Mouse (Mus musculus): Measurements from ENCODE around the gene Gm10563. TPM values are rescaled to one million over a fixed set of nuclear protein-coding genes. Genes with fewer than 3 reads are reported as not detected.
"Not testable (repeated sequence)": the region's sequence is repeated elsewhere in the genome, so short reads cannot be mapped to it uniquely, and the experiment has no call there.

The Gm10563 gene
- polyA plus RNA-seq (2014; fragmentation: Nextera tagmentation; extraction: Ambion mirVana) = not detected in 2 replicates

DNA sequence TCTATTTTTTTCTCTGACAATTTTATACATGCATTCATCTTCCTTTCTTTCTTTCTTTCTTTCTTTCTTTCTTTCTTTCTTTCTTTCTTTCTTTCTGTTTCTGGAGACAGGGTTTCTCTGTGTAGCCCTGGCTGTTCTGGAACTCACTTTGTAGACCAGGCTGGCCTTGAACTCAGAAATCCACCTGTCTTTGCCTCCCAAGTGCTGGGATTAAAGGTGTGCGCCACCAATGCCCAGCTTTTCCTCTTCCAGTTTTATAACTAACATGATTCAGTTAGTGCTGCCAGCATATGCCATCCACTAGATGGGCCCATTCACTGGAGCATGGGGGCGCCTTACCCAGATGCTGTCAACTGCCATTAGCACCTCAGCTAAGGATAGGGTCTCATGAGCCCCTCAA lies at the start of gene Gm10563:
Gene Gm10563 (minus strand): TSS at position 101 of the 400 bp plus-strand sequence.
- not testable (repeated sequence) for H3K9me3 ChIP-seq (ENCODE audit: control insufficient read depth, low read length); ATAC-seq (ENCODE audit: low read depth); H3K27ac ChIP-seq (ENCODE audit: low read depth, low read length); H3K9ac ChIP-seq (replicated peaks; ENCODE audit: low read depth, low read length); H3K4me2 ChIP-seq (ENCODE audit: low read depth, low read length); H3K4me1 ChIP-seq (ENCODE audit: control insufficient read depth, insufficient read depth, low read length); H3K27me3 ChIP-seq (ENCODE audit: control insufficient read depth, insufficient read depth, low read length); H3K4me3 ChIP-seq (ENCODE audit: low read depth, low read length)
- 99% methylated on average over 2 of the region's 2 CpGs for WGBS
- peaks cover 69% of the 10 kb centered on the region for H3K36me3 ChIP-seq (ENCODE audit: control insufficient read depth, insufficient read depth, low read length)

DNA sequence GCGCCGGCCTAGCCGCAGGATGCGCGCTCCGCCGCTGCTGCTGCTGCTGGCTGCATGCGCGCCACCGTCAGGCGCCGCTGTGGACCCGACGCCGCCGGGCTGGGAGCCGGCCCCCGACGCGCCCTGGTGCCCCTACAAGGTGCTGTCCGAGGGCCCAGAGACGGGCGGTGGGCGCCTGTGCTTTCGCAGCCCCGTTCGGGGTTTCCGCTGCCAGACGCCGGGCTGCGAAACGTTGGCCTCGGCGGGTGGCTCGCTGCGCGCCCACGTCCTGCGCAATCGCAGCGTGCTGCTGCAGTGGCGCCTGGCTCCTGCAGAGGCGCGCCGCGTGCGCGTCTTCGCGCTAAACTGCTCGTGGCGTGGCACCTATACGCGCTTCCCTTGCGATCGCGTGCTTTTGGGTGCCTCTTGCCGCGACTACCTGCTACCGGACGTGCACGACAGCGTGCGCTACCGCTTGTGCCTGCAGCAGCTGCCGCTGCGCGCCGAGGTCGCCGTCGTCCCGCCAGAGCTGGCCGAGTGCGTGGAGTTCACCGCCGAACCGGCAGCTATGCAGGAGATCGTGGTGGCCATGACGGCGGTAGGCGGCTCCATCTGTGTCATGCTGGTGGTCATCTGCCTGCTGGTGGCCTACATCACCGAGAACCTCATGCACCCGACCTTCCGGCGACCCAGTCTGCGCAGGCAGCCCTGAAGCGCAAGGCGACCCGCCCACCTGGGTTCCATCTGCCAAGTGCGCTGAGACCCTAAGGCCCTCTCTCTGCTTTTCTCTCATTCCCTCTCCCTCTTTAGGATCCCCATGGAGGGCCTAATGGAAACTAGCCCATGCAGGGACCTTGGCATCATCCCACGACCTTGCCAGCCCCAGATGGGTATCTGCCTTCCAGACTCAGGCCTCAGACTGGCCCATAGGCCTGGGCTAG lies 49.5 kb upstream of the Gm10563 start:
- Histone ChIP-seq H3K4me1 (ENCODE audit: control insufficient read depth, insufficient read depth, low read length) (peaks cover 14% of the 10 kb centered on the region), H3K4me3 (ENCODE audit: low read depth, low read length) (peak overlapping the region; percentile 61), H3K9ac (replicated peaks; ENCODE audit: low read depth, low read length) (peak overlapping the region; percentile 88), H3K36me3 (ENCODE audit: control insufficient read depth, insufficient read depth, low read length) (no peaks in the 10 kb centered on the region), H3K27ac (ENCODE audit: low read depth, low read length) (peak overlapping the region; percentile 92), H3K9me3 (ENCODE audit: control insufficient read depth, low read length) (no peaks in the 10 kb centered on the region), H3K4me2 (ENCODE audit: low read depth, low read length) (peak overlapping the region; percentile 67), H3K27me3 (ENCODE audit: control insufficient read depth, insufficient read depth, low read length) (no peaks in the 10 kb centered on the region)
- peak; percentile 89 for ATAC-seq (ENCODE audit: low read depth)
- WGBS = under 1% methylated on average over 76 of the region's 92 CpGs

GRCm38 (mm10) chr4:155694111-155694481 lies 48.9 kb upstream of the Gm10563 start, which contains the start of gene Fndc10:
Gene Fndc10, plus strand, starts transcription at chr4:155694342.
- peak within 1 kb of the TSS; percentile 61 for H3K4me3 ChIP-seq (ENCODE audit: low read depth, low read length)
- H3K27me3 ChIP-seq (ENCODE audit: control insufficient read depth, insufficient read depth, low read length) = no peaks in the 10 kb centered on the region
- peak; percentile 90 for ATAC-seq (ENCODE audit: low read depth)
- peaks cover 14% of the 10 kb centered on the region for H3K4me1 ChIP-seq (ENCODE audit: control insufficient read depth, insufficient read depth, low read length)
- no peaks in the 10 kb centered on the region for H3K36me3 ChIP-seq (ENCODE audit: control insufficient read depth, insufficient read depth, low read length)
- peak within 1 kb of the TSS; percentile 88 for H3K9ac ChIP-seq (replicated peaks; ENCODE audit: low read depth, low read length)
- H3K4me2 ChIP-seq (ENCODE audit: low read depth, low read length) = peak within 1 kb of the TSS; percentile 67
- H3K9me3 ChIP-seq (ENCODE audit: control insufficient read depth, low read length) = no peaks in the 10 kb centered on the region
- under 1% methylated on average over 27 of the region's 47 CpGs for WGBS
- peak within 1 kb of the TSS; percentile 92 for H3K27ac ChIP-seq (ENCODE audit: low read depth, low read length)

DNA sequence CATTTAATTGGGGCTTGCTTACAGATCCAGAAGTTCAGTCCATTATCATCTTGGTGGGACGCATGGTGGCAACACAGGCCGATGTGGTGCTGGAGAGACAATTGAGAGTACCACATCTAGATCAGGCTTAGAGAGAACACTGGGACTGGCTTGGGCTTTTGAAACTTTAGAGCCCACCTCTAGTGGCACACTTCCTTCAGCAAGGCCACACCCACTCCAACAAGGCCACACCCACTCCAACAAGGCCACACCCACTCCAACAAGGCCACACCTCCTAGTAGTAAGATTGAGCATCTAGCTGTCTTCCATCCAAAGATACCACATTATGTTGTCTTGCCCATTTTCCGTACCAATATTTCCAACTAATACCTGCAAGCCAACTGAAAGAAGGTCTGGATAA lies 47.2 kb upstream of the Gm10563 start:
- no peak for ATAC-seq (ENCODE audit: low read depth)
- no peaks in the 10 kb centered on the region for H3K27me3 ChIP-seq (ENCODE audit: control insufficient read depth, insufficient read depth, low read length)
- H3K27ac ChIP-seq (ENCODE audit: low read depth, low read length) = no peak overlapping the region
- H3K4me3 ChIP-seq (ENCODE audit: low read depth, low read length) = no peak overlapping the region
- H3K4me2 ChIP-seq (ENCODE audit: low read depth, low read length) = no peak overlapping the region
- WGBS = 96% methylated on average over 3 of the region's 3 CpGs
- no peaks in the 10 kb centered on the region for H3K36me3 ChIP-seq (ENCODE audit: control insufficient read depth, insufficient read depth, low read length)
- H3K4me1 ChIP-seq (ENCODE audit: control insufficient read depth, insufficient read depth, low read length) = peaks cover 14% of the 10 kb centered on the region
- no peaks in the 10 kb centered on the region for H3K9me3 ChIP-seq (ENCODE audit: control insufficient read depth, low read length)
- H3K9ac ChIP-seq (replicated peaks; ENCODE audit: low read depth, low read length) = no peak overlapping the region

DNA sequence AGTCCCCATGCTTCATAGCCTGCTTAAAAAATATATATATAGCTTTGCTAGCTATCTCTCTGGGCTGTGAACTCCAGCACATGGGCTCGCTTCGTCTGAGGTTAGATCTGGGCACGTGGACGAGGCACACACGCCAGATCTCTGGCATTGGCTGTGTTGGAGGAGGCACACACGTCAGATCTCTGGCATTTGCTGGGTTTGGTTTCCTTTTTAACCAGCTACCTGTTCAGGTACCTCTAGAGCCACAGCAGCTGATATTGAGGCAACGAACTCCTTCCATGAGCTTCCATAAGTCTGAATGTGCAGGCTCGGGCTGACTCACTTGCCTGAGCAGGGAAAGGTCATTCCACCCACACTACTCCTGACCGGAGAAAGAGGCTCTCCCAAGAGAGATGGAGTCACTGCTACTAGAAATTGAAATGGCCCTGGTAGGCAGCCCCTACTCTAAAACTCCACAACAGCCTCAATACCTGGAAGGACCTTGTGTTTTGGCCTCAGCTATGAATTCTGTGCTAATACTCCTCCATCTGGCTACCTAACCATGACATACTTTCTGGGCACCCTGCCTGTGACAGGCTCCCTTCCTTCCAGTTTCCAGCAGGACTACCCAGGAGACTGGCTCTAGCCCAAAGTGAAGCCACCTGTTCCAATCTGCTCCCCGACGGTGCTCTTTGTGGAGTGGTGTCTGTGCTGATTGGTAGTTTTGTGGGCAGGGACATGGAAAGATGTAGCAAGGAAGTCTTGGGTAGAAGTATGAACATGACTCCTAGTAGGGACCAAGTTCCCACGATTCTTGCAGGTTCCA lies 45.6 kb upstream of the Gm10563 start:
- no peak overlapping the region for H3K9ac ChIP-seq (replicated peaks; ENCODE audit: low read depth, low read length)
- no peaks in the 10 kb centered on the region for H3K27me3 ChIP-seq (ENCODE audit: control insufficient read depth, insufficient read depth, low read length)
- H3K4me2 ChIP-seq (ENCODE audit: low read depth, low read length) = no peak overlapping the region
- no peak overlapping the region for H3K4me3 ChIP-seq (ENCODE audit: low read depth, low read length)
- H3K27ac ChIP-seq (ENCODE audit: low read depth, low read length) = no peak overlapping the region
- WGBS = 88% methylated on average over 12 of the region's 12 CpGs
- H3K36me3 ChIP-seq (ENCODE audit: control insufficient read depth, insufficient read depth, low read length) = no peaks in the 10 kb centered on the region
- ATAC-seq (ENCODE audit: low read depth) = no peak
- H3K4me1 ChIP-seq (ENCODE audit: control insufficient read depth, insufficient read depth, low read length) = peaks cover 7% of the 10 kb centered on the region
- H3K9me3 ChIP-seq (ENCODE audit: control insufficient read depth, low read length) = no peaks in the 10 kb centered on the region

DNA sequence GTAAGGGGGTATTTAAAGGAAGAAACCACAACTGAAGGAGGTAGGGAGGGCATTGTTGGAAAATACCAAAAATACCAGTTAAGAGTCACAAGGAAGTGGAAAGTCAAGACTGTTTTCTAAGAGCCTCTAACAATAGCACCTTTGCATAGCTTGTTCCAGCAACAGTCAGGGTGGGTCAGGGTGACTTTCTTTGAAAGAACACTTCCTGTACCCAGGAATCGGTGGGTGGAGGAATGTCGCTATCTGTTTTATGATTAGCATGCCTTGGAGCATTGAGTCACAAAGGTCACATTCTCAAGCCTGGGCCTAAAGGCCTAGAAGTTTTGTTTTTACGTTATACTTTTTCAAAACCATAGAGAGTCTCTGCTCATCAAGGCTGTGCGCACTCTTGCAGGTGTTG lies 42.6 kb upstream of the Gm10563 start:
- H3K36me3 ChIP-seq (ENCODE audit: control insufficient read depth, insufficient read depth, low read length); H3K27me3 ChIP-seq (ENCODE audit: control insufficient read depth, insufficient read depth, low read length); H3K4me1 ChIP-seq (ENCODE audit: control insufficient read depth, insufficient read depth, low read length); H3K9ac ChIP-seq (replicated peaks; ENCODE audit: low read depth, low read length); ATAC-seq (ENCODE audit: low read depth); H3K4me2 ChIP-seq (ENCODE audit: low read depth, low read length); H3K27ac ChIP-seq (ENCODE audit: low read depth, low read length); H3K9me3 ChIP-seq (ENCODE audit: control insufficient read depth, low read length); H3K4me3 ChIP-seq (ENCODE audit: low read depth, low read length): not testable (repeated sequence)
- WGBS = 89% methylated on average over 4 of the region's 4 CpGs

DNA sequence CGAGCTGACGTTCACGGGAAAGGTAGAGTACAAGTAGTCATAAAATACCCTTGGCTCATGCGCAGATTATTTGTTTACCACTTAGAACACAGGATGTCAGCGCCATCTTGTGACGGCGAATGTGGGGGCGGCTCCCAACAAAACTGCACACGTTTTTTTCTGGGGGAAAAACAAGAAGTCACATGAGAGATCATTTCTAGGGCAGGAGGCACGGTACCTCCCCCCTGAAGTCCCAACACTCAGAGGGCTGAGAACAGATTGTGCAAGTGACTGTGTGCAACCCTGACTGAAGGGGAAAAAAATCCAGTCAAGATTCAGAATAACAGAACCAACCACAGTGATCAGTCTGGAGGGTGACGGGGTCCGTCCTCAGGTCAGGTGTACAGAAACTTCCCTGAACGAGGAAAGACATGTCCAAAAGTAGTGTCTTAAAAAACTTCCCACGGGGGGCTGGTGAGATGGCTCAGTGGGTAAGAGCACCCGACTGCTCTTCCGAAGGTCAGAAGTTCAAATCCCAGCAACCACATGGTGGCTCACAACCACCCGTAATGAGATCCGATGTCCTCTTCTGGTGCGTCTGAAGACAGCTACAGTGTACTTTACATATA lies 38.6 kb upstream of the Gm10563 start:
- 88% methylated on average over 16 of the region's 19 CpGs for WGBS
- not testable (repeated sequence) for H3K27ac ChIP-seq (ENCODE audit: low read depth, low read length); H3K9me3 ChIP-seq (ENCODE audit: control insufficient read depth, low read length); H3K4me3 ChIP-seq (ENCODE audit: low read depth, low read length); H3K4me1 ChIP-seq (ENCODE audit: control insufficient read depth, insufficient read depth, low read length); ATAC-seq (ENCODE audit: low read depth); H3K4me2 ChIP-seq (ENCODE audit: low read depth, low read length); H3K36me3 ChIP-seq (ENCODE audit: control insufficient read depth, insufficient read depth, low read length); H3K9ac ChIP-seq (replicated peaks; ENCODE audit: low read depth, low read length); H3K27me3 ChIP-seq (ENCODE audit: control insufficient read depth, insufficient read depth, low read length)

- Histone ChIP-seq H3K4me3 (ENCODE audit: low read depth, low read length) (no peak overlapping the region), H3K9me3 (ENCODE audit: control insufficient read depth, low read length) (no peaks in the 10 kb centered on the region), H3K4me2 (ENCODE audit: low read depth, low read length) (no peak overlapping the region), H3K36me3 (ENCODE audit: control insufficient read depth, insufficient read depth, low read length) (no peaks in the 10 kb centered on the region), H3K27me3 (ENCODE audit: control insufficient read depth, insufficient read depth, low read length) (no peaks in the 10 kb centered on the region), H3K4me1 (ENCODE audit: control insufficient read depth, insufficient read depth, low read length) (no peaks in the 10 kb centered on the region), H3K9ac (replicated peaks; ENCODE audit: low read depth, low read length) (no peak overlapping the region), H3K27ac (ENCODE audit: low read depth, low read length) (no peak overlapping the region)
- 88% methylated on average over 2 of the region's 2 CpGs for WGBS
- no peak for ATAC-seq (ENCODE audit: low read depth)
Observed at GRCm38 (mm10) chr4:155675991-155676390, 30.8 kb upstream of the Gm10563 start.
